Mouse (Mus musculus) brown adipose tissue, adult 24 weeks (tissue): Measurements from ENCODE around the gene Tarbp2. TPM values are rescaled to one million over a fixed set of nuclear protein-coding genes. Genes with fewer than 3 reads are reported as not detected.

Source experiments
- H3K27ac ChIP-seq: fragments of 200-500 bp; replicated peaks from 2 replicates; pipeline ENCODE4 v1.5.1; 2012; ENCODE audit warnings: low read depth, mild to moderate bottlenecking, low read length
- H3K4me1 ChIP-seq: fragments of 200-500 bp; 2 replicates; pipeline ENCODE4 v1.6.1; 2012; ENCODE audit warnings: low read length, mixed read lengths; ENCODE audit not compliant: control insufficient read depth, insufficient read depth, insufficient read length
- H3K4me3 ChIP-seq: fragments of 200-500 bp; 2 replicates; pipeline ENCODE4 v1.5.1; 2012; ENCODE audit warnings: low read depth, mild to moderate bottlenecking, low read length, moderate library complexity; ENCODE audit not compliant: insufficient read depth
- polyA plus RNA-seq: library from polyadenylated mRNA; stranded (reverse); fragments of >200 nt; gene quantifications from 2 replicates; pipeline ENCODE4 v1.2.4, GENCODE M21; 2012; ENCODE audit not compliant: missing spikeins, insufficient read depth, insufficient read length

The Tarbp2 gene
- polyA plus RNA-seq, 1 experiment = 21.2 TPM

DNA sequence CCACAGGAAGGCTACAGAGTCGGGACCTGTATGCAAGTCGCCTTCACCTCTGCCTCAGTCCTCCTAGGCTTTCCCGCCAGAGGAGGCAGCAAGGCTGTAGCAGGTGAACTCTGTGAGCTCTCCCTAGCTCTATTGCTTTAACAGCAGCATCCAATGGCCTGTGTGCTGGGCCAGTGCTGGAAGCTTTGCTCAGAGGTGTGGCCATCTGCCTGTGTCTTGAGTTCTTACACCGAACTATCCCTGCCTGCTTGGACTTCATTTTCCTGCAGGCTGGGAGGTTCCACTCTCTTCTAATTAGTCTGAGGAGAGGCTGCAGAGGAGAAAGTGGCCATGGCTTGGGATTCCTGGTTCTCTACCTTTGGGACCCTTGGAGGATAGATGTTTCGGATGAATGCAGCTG is 6.0 kb upstream of the Tarbp2 start:
- Histone ChIP-seq H3K27ac (no peak overlapping the region), H3K4me3 (no peak overlapping the region), H3K4me1 (peaks cover 4% of the 10 kb centered on the region; the same call in 1 of the 2 replicates)

DNA sequence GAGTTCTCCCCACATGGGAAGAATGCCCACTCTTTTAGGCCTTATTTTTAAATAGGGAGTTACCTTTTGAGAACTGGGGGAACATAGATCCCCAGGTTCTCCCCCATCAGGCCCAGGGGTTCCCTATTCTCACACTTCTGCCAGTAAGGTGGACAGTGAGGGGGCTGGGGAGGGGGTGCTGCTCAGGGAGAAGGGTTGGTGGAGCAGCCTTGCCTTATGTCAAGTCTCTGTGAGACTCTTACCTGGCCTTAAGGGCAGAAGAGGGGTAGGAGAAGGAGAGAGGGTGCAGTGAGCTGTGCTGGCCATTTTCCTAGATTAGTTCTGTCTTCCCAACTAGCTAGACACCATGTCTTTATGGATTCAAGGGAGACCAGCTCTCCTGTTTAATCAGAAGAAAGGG is 5.5 kb upstream of the Tarbp2 start:
- Histone ChIP-seq H3K4me3 (no peak overlapping the region), H3K4me1 (peaks cover 4% of the 10 kb centered on the region; the same call in 1 of the 2 replicates), H3K27ac (no peak overlapping the region)

DNA sequence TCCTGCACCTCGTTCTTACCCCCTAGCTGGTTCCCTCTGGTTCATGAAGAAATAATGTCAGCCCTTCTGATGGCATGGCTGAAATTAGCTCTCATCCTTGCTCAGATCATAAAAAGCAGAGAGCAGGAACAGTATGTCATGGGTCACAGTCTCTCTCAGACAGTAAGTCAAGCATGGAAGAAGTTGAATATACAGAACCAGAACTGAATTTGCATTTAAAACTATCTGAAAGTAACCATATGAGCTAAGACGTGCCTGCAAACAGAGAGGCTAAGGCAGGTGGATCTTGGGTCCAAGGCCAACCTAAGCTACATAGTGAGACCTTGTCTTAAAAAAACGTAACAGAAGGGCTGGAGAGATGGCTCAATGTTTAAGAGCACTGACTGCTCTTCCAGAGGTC is 5.0 kb upstream of the Tarbp2 start:
- peaks cover 4% of the 10 kb centered on the region; the same call in 1 of the 2 replicates for H3K4me1 ChIP-seq
- H3K27ac ChIP-seq = no peak overlapping the region
- H3K4me3 ChIP-seq = no peak overlapping the region

DNA sequence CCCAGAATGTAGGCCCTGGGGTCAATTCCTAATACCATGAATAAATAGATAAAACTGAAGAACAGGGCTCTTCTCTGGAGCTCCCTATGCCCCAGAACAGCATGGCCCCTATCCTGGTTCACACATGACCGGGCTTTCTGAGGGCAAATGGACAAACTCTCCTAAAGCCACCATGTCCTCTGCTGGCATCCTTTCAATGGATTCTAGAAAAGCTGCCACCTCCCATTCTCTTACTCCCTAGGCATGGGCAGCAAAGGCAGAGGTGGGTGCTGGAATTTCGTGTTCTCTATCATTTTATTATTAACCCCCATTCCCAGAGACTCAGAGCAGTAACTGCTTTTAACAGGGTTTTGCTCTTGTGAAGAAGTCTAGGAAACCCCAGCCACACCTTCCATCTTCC is 2.7 kb upstream of the Tarbp2 start:
- Histone ChIP-seq H3K4me3 (no peak overlapping the region), H3K4me1 (peaks cover 4% of the 10 kb centered on the region; the same call in 1 of the 2 replicates), H3K27ac (no peak overlapping the region)

- Histone ChIP-seq H3K4me3 (peak overlapping the region; percentile 67), H3K4me1 (peaks cover 4% of the 10 kb centered on the region; the same call in 1 of the 2 replicates), H3K27ac (no peak overlapping the region)
These were observed 2.2 kb upstream of the Tarbp2 start for GRCm38 (mm10) chr15:102515791-102516190.

GRCm38 (mm10) chr15:102516293-102516692 is 1.7 kb upstream of the Tarbp2 start:
- no peak overlapping the region for H3K27ac ChIP-seq
- peak overlapping the region; percentile 67 for H3K4me3 ChIP-seq

GRCm38 (mm10) chr15:102516728-102517404 is 1.1 kb upstream of the Tarbp2 start, which contains the start of gene Map3k12:
Gene Map3k12, minus strand, starts transcription at chr15:102517064.
- peak within 1 kb of the TSS; percentile 67 for H3K4me3 ChIP-seq
- peak within 1 kb of the TSS; percentile 90 for H3K27ac ChIP-seq
- peaks cover 4% of the 10 kb centered on the region; the same call in 1 of the 2 replicates for H3K4me1 ChIP-seq

More at GRCm38 (mm10) chr15:102516293-102516692, 1.7 kb upstream of the Tarbp2 start:
- peaks cover 4% of the 10 kb centered on the region; the same call in 1 of the 2 replicates for H3K4me1 ChIP-seq

DNA sequence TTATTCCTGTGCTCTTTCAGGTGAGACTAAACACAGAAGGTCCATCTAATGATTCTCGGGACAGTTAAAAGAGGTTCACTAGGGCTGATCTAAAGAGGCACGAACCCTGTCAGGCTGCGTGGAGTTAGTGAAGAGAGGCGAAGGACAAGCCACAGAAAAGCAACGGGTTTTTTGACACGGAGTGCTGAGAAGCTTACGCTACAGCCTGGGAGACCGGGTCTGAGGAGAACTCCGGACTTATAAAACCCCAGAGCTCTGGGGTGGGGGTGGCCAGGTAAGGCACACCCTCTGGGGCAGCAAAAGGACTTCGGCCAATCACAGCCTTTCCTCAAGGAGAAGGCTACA is 389 bp upstream of the Tarbp2 start:
- Histone ChIP-seq H3K4me1 (peaks cover 4% of the 10 kb centered on the region; the same call in 1 of the 2 replicates), H3K4me3 (peak overlapping the region; percentile 67), H3K27ac (peak overlapping the region; percentile 90)

DNA sequence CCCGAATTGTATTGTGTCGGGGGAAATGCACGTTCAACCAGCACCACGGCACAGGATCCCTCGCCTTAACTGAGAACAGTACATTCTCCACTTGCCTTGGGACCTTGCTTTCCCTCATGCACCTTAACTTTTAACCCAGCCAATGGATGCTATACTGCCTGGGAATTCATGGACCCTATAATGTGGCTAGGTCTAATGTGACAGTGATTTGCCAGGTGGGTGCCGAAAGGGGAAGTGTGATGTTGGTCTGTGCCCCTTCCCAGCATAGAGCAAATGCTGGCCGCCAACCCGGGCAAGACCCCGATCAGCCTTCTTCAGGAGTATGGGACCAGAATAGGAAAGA is 838 bp downstream of the Tarbp2 start:
- Histone ChIP-seq H3K4me1 (peaks cover 4% of the 10 kb centered on the region; the same call in 1 of the 2 replicates), H3K4me3 (peak overlapping the region; percentile 81), H3K27ac (peak overlapping the region; percentile 50)

- Histone ChIP-seq H3K27ac (no peak overlapping the region), H3K4me1 (peaks cover 4% of the 10 kb centered on the region; the same call in 1 of the 2 replicates), H3K4me3 (peak overlapping the region; percentile 81)
These were observed 1.5 kb downstream of the Tarbp2 start for GRCm38 (mm10) chr15:102519211-102520141.

DNA sequence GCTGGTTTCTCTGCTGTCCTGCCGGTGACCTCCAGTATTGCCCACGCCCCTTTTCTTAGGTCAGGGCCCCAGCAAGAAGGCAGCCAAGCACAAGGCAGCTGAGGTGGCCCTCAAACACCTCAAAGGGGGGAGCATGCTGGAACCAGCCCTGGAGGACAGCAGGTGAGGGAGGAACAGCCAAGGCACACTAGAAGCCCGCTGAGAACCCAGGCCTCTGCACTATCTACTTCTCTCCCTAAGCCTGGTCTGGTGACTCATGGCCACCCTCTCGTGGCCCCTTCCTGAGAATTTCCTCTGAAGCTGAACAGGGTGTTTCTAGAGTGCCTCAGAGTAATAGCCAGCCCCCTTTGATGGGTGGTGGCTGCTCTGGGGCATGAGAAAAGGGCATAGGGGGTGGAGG is 2.4 kb downstream of the Tarbp2 start:
- peaks cover 4% of the 10 kb centered on the region; the same call in 1 of the 2 replicates for H3K4me1 ChIP-seq
- H3K27ac ChIP-seq = no peak overlapping the region
- H3K4me3 ChIP-seq = no peak overlapping the region

DNA sequence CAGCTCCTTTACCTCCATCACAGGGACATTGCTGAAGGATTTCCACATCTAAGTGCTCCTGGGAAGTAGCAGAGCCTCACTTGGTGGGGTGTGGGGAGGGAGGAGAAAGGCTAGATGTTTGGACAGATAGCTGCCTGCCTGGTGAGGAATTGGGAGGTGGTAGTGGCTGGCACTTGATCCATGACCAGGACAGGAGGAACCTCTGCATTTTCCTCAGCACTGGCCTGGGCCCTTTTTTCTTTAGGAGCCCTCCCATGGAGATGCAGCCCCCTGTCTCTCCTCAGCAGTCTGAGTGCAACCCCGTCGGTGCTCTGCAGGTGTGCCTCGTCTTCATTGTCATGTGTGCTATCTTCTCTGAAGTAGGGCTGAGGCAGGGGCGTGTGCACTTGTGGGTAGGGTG is 3.5 kb downstream of the Tarbp2 start:
- no peak overlapping the region for H3K4me3 ChIP-seq
- no peak overlapping the region for H3K27ac ChIP-seq
- H3K4me1 ChIP-seq = no peaks in the 10 kb centered on the region; the same call in 1 of the 2 replicates

- H3K4me1 ChIP-seq = no peaks in the 10 kb centered on the region
- H3K27ac ChIP-seq = no peak within 1 kb of the TSS
- H3K4me3 ChIP-seq = no peak within 1 kb of the TSS
These were observed 7.0 kb downstream of the Tarbp2 start, which contains the start of gene Npff for GRCm38 (mm10) chr15:102524892-102525485. Gene Npff, minus strand, starts transcription at chr15:102524942.

DNA sequence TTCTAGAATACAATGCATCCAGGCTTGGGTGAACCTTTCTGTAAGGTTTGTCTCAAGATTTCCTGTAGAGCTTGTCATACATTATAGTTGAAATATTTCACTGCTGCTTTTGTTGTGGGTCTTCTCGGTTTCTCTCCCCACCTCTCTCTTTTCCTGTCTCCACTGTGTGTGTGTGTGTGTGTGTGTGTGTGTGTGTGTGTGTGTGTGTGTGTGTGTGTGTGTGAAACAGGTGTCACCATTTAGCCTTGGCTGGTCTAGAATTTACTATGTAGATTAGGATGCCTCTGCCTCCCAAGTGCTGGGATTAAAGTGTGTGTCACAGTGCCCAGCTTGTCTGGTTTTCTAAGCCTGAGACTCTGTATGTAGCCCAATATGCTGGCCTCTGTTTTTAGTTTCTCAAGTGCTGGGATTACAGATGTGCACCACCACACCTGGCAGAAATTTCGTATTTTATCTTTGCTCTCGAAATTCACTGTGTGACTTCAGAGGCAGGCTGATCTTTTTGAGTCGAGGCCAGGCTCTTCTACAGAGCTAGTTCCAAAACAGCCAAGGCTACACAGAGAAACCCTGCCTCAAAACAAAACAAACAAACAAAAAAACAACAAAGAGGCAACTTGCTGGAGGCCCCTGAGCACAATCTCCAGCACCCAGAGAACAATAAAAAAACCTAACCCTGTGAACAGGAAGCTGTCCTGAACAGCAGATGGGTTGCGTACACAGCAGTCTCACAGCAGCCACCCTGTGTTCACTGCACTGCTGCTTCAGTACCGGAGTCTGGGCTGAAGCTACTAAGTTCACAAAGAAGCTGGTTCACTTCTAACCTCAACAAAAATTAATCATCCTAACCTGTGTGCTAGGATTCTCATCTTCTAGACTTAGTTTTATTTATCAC is 8.4 kb downstream of the Tarbp2 start:
- Histone ChIP-seq H3K4me1 (no peaks in the 10 kb centered on the region), H3K4me3 (no peak overlapping the region), H3K27ac (no peak overlapping the region)
